Mouse (Mus musculus) embryonic facial prominence, embryonic 14.5 days (tissue): ENCODE measurements at regions not wholly inside any gene's neighbourhood (a gene's known extent, or its start where the extent isn't known, plus 50 kb on each side); places are given as distances from the start of the nearest gene placed in this dataset.
A peak's percentile ranks its signal among the peaks of the same experiment; 100 is the strongest.

Experiments
- ATAC-seq: fragments of 200-750 bp; cut with Nextera tagmentation; 2 replicates; pipeline ENCODE4 v1.8.0; 2017; ENCODE audit warnings: low read depth, moderate number of reproducible peaks, moderate TSS enrichment
- DNase-seq: peaks from one replicate; pipeline ENCODE4 v3.0.0-alpha.2; 2015; ENCODE audit warnings: low spot score
- H3K27ac ChIP-seq: fragments of 300-500 bp; sonication (generic); replicated peaks from 2 replicates; pipeline ENCODE4 v1.5.1; 2014; ENCODE audit warnings: low read depth, mild to moderate bottlenecking, low read length, moderate library complexity
- H3K27me3 ChIP-seq: fragments of 300-500 bp; sonication (generic); replicated peaks from 2 replicates; pipeline ENCODE4 v1.6.1; 2014; ENCODE audit warnings: low read length; ENCODE audit not compliant: control insufficient read depth, insufficient read depth
- H3K36me3 ChIP-seq: fragments of 300-500 bp; sonication (generic); 2 replicates; pipeline ENCODE4 v1.6.1; 2014; ENCODE audit warnings: low read length, mixed read lengths; ENCODE audit not compliant: control insufficient read depth, insufficient read depth
- H3K4me1 ChIP-seq: fragments of 300-500 bp; sonication (generic); 2 replicates; pipeline ENCODE4 v1.6.1; 2014; ENCODE audit warnings: antibody characterized with exemption, low read length; ENCODE audit not compliant: control insufficient read depth, insufficient read depth
- H3K4me2 ChIP-seq: fragments of 300-500 bp; sonication (generic); 2 replicates; pipeline ENCODE4 v1.6.1; 2014; ENCODE audit warnings: low read depth, mild to moderate bottlenecking, low read length, moderate library complexity, mixed read lengths
- H3K4me3 ChIP-seq: fragments of 300-500 bp; sonication (generic); 2 replicates; pipeline ENCODE4 v1.5.1; 2014; ENCODE audit warnings: low read depth, mild to moderate bottlenecking, low read length
- H3K9ac ChIP-seq: fragments of 300-500 bp; sonication (generic); 2 replicates; pipeline ENCODE4 v1.6.1; 2014; ENCODE audit warnings: low read depth, mild to moderate bottlenecking, low read length, moderate library complexity, mixed read lengths
- H3K9me3 ChIP-seq: fragments of 300-500 bp; sonication (generic); 2 replicates; pipeline ENCODE4 v1.6.1; 2016; ENCODE audit warnings: low read length; ENCODE audit not compliant: control insufficient read depth
- WGBS: fragments of 180-500 bp; shearing (Covaris S2); extraction: QIAGEN DNeasy Blood & Tissue Kit; methylation state at CpG from one replicate; pipeline ENCODE4 v1.1.7; 2014; 5-methylcytosine and 5-hydroxymethylcytosine counted together

DNA sequence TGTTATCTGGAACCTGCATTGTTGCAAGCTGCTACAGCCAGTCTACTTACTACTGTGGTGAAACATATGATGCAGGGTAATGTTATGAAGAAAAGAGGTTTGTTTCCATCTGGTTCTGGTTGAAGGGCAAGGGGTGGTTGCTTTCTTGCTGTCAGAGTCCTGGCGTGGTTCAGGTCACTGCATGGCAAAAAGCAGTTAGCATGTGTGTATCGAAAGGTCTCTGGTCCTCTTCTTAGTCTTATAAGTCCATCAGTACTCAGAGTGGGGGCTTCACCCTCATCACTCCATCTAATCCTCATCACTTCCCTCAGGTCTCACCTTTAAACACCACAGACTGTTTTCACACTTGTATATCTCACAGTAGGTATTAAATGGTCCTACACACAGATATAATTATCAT lies 99.7 kb upstream of the Ranbp3l start:
- Histone ChIP-seq H3K27ac (no peak overlapping the region), H3K4me3 (no peak overlapping the region), H3K27me3 (no peaks in the 10 kb centered on the region), H3K9ac (no peak overlapping the region), H3K4me1 (peaks cover 7% of the 10 kb centered on the region), H3K4me2 (no peak overlapping the region), H3K9me3 (peaks cover 5% of the 10 kb centered on the region; the same call in 1 of the 2 replicates), H3K36me3 (no peaks in the 10 kb centered on the region)
- ATAC-seq (no peak), DNase-seq (no peak)
- 83% methylated on average over 2 of the region's 2 CpGs for WGBS

DNA sequence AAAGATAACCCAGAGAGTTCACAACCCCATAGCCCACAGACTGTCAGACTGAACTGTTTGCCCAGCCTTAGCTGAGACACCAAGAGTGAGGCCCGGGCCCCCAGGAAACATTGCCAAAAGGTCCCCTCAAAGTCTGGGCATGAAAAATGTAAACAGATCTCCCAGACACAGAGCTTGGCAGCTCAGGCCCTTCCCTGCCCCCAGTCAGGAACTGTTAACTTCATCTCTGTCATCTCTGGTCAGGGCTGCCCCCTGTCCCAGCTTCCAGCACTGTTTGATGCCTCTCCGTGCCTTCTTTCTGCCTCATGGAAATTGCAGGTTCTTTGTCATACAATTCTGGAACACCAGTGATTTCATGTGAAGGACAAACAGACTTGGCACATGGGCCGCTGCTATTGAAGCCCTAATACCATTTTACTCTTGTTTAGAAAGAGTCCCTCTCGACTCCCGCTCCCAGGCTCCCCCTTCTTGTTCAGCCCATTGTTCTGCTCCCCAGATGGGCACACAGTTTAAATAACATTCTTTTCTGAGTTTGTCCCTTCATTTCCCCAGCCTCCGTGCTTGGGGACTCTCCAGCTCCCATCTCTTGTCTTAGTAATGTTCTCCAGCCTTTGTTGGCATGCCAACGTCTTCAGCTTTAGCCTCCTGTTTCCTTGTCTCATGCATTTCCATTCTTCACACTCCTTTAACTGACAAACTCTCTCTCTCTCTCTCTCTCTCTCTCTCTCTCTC lies 100.4 kb upstream of the Ranbp3l start:
- Histone ChIP-seq H3K9ac (no peak overlapping the region), H3K4me3 (no peak overlapping the region), H3K36me3 (no peaks in the 10 kb centered on the region), H3K27me3 (no peaks in the 10 kb centered on the region), H3K4me2 (no peak overlapping the region), H3K9me3 (0 out of 2 replicates have a peak, but pooled peaks cover 4% of the 10 kb centered on the region), H3K27ac (no peak overlapping the region), H3K4me1 (peaks cover 7% of the 10 kb centered on the region)
- 0 out of 2 replicates have a peak, but pooled peaks have one; percentile 26 for ATAC-seq
- 49% methylated on average over 7 of the region's 7 CpGs for WGBS
- DNase-seq = no peak

DNA sequence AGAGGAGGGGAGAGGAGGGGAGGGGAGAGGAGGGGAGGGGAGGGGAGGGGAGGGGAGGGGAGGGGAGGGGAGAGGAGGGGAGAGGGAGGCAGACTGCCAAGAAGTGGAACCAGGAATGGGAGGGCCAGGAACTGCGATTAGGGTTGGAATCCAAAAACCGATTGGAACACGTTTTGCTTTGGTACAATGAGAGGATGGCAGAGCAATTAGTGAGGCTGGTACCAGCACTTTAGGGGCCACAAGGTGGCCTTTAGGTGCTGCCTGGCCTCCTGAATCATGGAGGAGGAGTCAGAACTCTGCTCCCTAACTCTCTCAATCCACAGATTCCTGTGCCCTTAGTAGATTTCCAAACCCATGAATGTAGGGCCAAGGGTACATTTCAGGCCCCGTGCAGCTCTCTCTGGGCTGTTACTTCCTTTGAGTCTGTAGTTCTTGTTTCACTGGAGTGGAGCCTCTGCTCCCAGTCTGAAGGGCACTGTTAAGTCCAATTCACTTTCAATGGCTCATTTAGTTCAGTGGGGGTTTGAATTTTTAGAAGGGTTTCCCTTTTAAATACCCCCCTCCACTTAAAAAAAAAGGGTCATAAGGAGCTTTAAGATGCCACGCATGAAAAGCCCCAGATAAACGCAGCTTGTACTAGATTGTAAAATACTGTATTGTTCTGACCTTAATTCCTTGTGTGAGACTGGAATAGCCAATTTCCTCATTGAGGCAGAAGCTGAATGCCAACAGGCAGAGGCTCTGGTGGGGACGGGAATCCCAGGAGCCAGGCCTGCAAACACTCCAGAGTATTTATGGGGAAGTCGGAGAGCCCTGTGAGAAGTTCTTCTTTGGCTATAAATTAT lies 102.4 kb upstream of the Ranbp3l start:
- 0 out of 2 replicates have a peak, but pooled peaks cover 4% of the 10 kb centered on the region for H3K9me3 ChIP-seq
- H3K4me1 ChIP-seq = peaks cover 7% of the 10 kb centered on the region
- WGBS = 58% methylated on average over 8 of the region's 8 CpGs
- no peak overlapping the region for H3K4me2 ChIP-seq
- no peak overlapping the region for H3K9ac ChIP-seq
- H3K36me3 ChIP-seq = no peaks in the 10 kb centered on the region
- DNase-seq (no peak), ATAC-seq (no peak)
- H3K27me3 ChIP-seq = no peaks in the 10 kb centered on the region
- no peak overlapping the region for H3K4me3 ChIP-seq
- no peak overlapping the region for H3K27ac ChIP-seq

DNA sequence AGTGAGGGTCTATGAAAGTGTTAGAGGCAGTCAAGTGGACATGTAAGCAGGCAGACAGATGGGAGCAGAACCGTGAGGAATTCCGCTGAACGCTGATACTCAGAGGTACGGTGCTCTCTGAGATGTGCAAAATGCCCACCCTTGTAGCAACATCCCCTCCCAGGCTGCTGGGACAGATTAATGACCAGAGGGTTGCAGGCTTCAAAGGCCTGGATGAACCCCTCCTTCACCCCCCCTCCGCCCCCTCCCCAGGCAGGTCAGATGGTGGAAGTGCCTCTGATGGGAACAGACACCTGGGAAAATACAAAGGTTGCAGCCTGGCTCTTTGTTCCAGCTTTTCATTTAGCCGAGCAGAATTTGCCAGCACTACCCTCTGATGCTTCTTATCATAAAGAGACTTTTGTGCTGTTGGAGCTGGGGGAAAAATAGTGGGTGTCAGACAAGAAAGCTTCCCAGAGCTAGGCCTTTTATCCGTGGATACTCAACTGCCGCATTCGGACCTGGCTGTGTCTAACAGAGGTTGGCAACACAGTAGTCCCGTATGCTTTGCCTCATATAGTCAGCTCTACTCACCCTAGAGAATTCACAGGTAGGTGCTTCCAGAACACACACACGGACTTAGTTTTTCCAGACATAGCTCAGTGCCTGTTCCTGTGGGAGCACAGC lies 111.2 kb upstream of the Ranbp3l start:
- Histone ChIP-seq H3K4me2 (no peak overlapping the region), H3K4me3 (no peak overlapping the region), H3K36me3 (no peaks in the 10 kb centered on the region), H3K27me3 (no peaks in the 10 kb centered on the region), H3K9me3 (peaks cover 9% of the 10 kb centered on the region; the same call in 1 of the 2 replicates), H3K4me1 (peaks cover 4% of the 10 kb centered on the region; the same call in 1 of the 2 replicates), H3K9ac (no peak overlapping the region), H3K27ac (no peak overlapping the region)
- 60% methylated on average over 11 of the region's 11 CpGs for WGBS
- DNase-seq = no peak
- no peak for ATAC-seq

DNA sequence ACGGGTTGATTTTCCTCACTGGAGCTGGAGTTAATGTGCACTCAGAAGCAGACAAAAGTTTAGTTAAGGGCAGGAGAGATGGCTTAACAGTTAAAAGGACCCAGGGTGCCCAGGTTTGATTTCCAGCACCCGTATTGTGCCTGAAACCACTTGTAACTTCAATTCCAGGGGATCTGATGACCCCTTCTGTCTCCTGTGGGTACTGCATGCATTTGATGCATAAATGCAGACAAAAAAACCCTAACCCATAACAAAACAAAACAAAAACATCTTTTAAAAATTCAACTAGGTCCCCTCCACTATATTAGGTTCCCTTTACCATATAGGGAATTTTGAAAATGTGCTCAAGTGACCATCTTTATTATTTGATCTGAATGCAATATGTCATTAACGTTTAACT lies 112.2 kb upstream of the Ranbp3l start:
- H3K9ac ChIP-seq = no peak overlapping the region
- no peak overlapping the region for H3K27ac ChIP-seq
- H3K9me3 ChIP-seq = peaks cover 9% of the 10 kb centered on the region; the same call in 1 of the 2 replicates
- 94% methylated on average over 3 of the region's 3 CpGs for WGBS
- no peak overlapping the region for H3K4me3 ChIP-seq
- DNase-seq (no peak), ATAC-seq (no peak)
- H3K36me3 ChIP-seq = no peaks in the 10 kb centered on the region
- H3K4me2 ChIP-seq = no peak overlapping the region
- H3K4me1 ChIP-seq = peaks cover 4% of the 10 kb centered on the region; the same call in 1 of the 2 replicates
- no peaks in the 10 kb centered on the region for H3K27me3 ChIP-seq

DNA sequence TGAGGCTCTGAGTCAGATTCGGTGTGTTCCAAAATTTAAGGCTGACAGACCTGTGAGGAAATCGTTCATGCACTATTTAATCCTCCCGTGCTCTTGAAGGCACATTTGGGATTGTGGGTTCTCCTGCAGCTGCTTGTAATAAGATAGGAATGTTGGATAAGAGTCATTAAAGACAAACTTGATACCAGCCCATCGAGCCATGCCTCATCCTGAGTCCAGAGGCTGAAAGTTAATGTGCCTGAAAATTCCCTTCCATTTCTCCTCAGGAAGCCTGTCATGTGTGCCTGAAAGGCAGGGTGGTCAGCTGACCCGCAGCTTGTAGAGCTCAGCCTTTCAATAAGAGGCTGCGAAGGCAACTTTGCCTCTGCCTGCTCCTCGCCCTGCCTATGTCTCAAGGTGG lies 113.4 kb upstream of the Ranbp3l start:
- Histone ChIP-seq H3K4me1 (peaks cover 4% of the 10 kb centered on the region; the same call in 1 of the 2 replicates), H3K4me2 (no peak overlapping the region; the same call in 1 of the 2 replicates), H3K4me3 (no peak overlapping the region), H3K9me3 (peaks cover 5% of the 10 kb centered on the region; the same call in 1 of the 2 replicates), H3K27ac (peak overlapping the region; percentile 49; the same call in 1 of the 2 replicates), H3K36me3 (no peaks in the 10 kb centered on the region), H3K9ac (no peak overlapping the region), H3K27me3 (no peaks in the 10 kb centered on the region)
- DNase-seq = peak; percentile 69
- peak; percentile 57 for ATAC-seq
- 28% methylated on average over 7 of the region's 7 CpGs for WGBS

DNA sequence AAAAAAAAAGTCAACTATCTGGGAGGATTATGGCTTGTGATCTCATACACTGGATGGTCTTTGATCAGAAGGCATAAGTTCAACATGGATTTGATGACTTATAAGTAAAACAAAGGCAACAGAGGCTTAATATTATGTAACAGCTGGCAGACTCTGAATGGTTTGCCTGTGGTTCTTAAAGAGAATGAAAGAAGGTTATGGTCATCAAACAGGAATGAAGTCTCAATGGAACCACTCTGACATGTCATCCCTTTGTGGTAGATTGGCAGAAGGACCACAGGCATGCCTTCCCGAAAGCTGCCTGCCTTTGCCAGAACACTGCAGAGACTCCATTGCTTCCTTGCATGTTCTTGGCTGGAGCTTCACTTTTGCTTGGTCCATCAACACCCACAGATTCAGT lies 116.8 kb upstream of the Ranbp3l start:
- Histone ChIP-seq H3K9ac (no peak overlapping the region), H3K9me3 (peaks cover 5% of the 10 kb centered on the region; the same call in 1 of the 2 replicates), H3K27me3 (no peaks in the 10 kb centered on the region), H3K27ac (no peak overlapping the region), H3K4me1 (peaks cover 4% of the 10 kb centered on the region; the same call in 1 of the 2 replicates), H3K4me2 (no peak overlapping the region), H3K4me3 (no peak overlapping the region), H3K36me3 (no peaks in the 10 kb centered on the region)
- 95% methylated on average over 1 of the region's 1 CpGs for WGBS
- DNase-seq (no peak), ATAC-seq (no peak)

DNA sequence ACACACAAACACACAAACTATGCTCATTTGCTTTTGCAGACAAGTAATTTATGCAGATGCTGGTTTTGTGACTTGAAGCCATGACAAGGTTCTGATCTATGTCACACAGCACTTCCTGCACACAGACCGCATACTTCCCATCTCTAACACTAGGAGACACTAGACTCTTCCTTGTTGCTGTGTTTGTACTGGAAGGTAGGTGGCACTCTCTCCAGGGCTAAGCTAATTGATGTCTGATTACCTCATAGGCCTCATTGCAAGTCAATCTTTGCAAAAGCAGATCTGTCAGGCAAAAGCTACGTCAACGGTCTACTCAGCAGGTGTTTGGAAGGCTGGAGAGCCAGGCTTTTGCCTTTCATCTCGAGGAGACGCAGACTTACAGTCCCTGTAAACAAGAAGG lies 118.3 kb upstream of the Ranbp3l start:
- Histone ChIP-seq H3K9ac (no peak overlapping the region), H3K9me3 (no peaks in the 10 kb centered on the region), H3K4me3 (no peak overlapping the region), H3K4me2 (no peak overlapping the region), H3K27ac (no peak overlapping the region), H3K4me1 (peaks cover 4% of the 10 kb centered on the region; the same call in 1 of the 2 replicates), H3K27me3 (no peaks in the 10 kb centered on the region), H3K36me3 (no peaks in the 10 kb centered on the region)
- DNase-seq = no peak
- no peak for ATAC-seq
- WGBS = 60% methylated on average over 5 of the region's 5 CpGs
